Mouse (Mus musculus): ENCODE measurements at regions not wholly inside any gene's neighbourhood (a gene's known extent, or its start where the extent isn't known, plus 50 kb on each side); places are given as distances from the start of the nearest gene placed in this dataset.

GRCm38 (mm10) chr2:50826537-50826936, 322.4 kb downstream of the Rnd3 start:
- TF ChIP-seq CTCF (IDR thresholded peaks at IDR 0.05; ENCODE audit: low read depth), result no peak
- Histone ChIP-seq H3K4me3 (replicated peaks; ENCODE audit: low read depth, low read length) (no peak overlapping the region), H3K27me3 (ENCODE audit: insufficient read depth, low read length) (no peaks in the 10 kb centered on the region), H3K36me3 (ENCODE audit: insufficient read depth, low read length) (no peaks in the 10 kb centered on the region), H3K9ac (ENCODE audit: low read depth, low read length) (no peak overlapping the region), H3K4me2 (ENCODE audit: low read length) (no peak overlapping the region), H3K9me3 (replicated peaks; ENCODE audit: low read length) (no peaks in the 10 kb centered on the region), H3K27ac (no peak overlapping the region), H3K4me1 (replicated peaks; ENCODE audit: insufficient read depth, low read length) (no peaks in the 10 kb centered on the region)
- WGBS, result 77% methylated on average over 3 of the region's 3 CpGs
- DNase-seq (ENCODE audit: low spot score) (no peak), ATAC-seq (replicated peaks; ENCODE audit: low FRiP score, low read depth) (no peak)

GRCm38 (mm10) chr2:50825626-50826025, 323.3 kb downstream of the Rnd3 start:
- no peaks in the 10 kb centered on the region for H3K9me3 ChIP-seq (replicated peaks; ENCODE audit: low read length)
- no peak for DNase-seq (ENCODE audit: low spot score)
- H3K36me3 ChIP-seq (ENCODE audit: insufficient read depth, low read length), result no peaks in the 10 kb centered on the region
- H3K9ac ChIP-seq (ENCODE audit: low read depth, low read length), result no peak overlapping the region
- 90% methylated on average over 5 of the region's 5 CpGs for WGBS
- H3K4me1 ChIP-seq (replicated peaks; ENCODE audit: insufficient read depth, low read length), result no peaks in the 10 kb centered on the region
- H3K4me2 ChIP-seq (ENCODE audit: low read length), result no peak overlapping the region
- TF ChIP-seq CTCF (IDR thresholded peaks at IDR 0.05; ENCODE audit: low read depth), result no peak
- ATAC-seq (replicated peaks; ENCODE audit: low FRiP score, low read depth), result no peak
- no peaks in the 10 kb centered on the region for H3K27me3 ChIP-seq (ENCODE audit: insufficient read depth, low read length)
- no peak overlapping the region for H3K27ac ChIP-seq
- no peak overlapping the region for H3K4me3 ChIP-seq (replicated peaks; ENCODE audit: low read depth, low read length)

GRCm38 (mm10) chr2:50824782-50825181, 324.1 kb downstream of the Rnd3 start:
- no peak overlapping the region for H3K4me3 ChIP-seq (replicated peaks; ENCODE audit: low read depth, low read length)
- peak; percentile 79 for DNase-seq (ENCODE audit: low spot score)
- ATAC-seq (replicated peaks; ENCODE audit: low FRiP score, low read depth), result no peak
- H3K9ac ChIP-seq (ENCODE audit: low read depth, low read length), result no peak overlapping the region
- H3K9me3 ChIP-seq (replicated peaks; ENCODE audit: low read length), result no peaks in the 10 kb centered on the region
- TF ChIP-seq CTCF (IDR thresholded peaks at IDR 0.05; ENCODE audit: low read depth), result no peak
- H3K27ac ChIP-seq, result no peak overlapping the region; the same call in 1 of the 2 replicates
- no peak overlapping the region for H3K4me2 ChIP-seq (ENCODE audit: low read length)
- no peaks in the 10 kb centered on the region for H3K4me1 ChIP-seq (replicated peaks; ENCODE audit: insufficient read depth, low read length)
- WGBS, result 39% methylated on average over 3 of the region's 3 CpGs
- H3K27me3 ChIP-seq (ENCODE audit: insufficient read depth, low read length), result no peaks in the 10 kb centered on the region
- no peaks in the 10 kb centered on the region for H3K36me3 ChIP-seq (ENCODE audit: insufficient read depth, low read length)

DNA sequence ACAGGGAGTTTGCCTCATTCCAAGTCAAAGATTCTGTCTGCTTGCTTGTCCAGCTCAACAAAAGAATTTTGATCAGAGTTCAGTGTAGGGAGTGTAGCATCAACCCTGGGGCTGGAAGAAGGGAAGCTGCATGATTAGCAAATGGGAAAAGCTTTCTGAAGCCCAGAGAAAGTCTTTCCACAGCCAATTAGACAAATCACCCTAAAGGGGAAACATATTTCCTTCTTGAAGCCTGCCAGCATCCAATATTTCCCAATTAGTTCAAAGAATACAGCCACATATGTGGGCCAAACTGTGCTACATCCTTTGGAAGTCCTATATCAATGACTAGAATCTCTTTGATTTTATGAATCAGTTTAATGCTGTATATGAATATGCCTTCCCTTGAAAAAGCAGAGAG, 326.2 kb downstream of the Rnd3 start:
- DNase-seq (ENCODE audit: low spot score) (no peak), ATAC-seq (replicated peaks; ENCODE audit: low FRiP score, low read depth) (no peak)
- no peak for TF ChIP-seq CTCF (IDR thresholded peaks at IDR 0.05; ENCODE audit: low read depth)
- H3K4me3 ChIP-seq (replicated peaks; ENCODE audit: low read depth, low read length), result no peak overlapping the region
- H3K9ac ChIP-seq (ENCODE audit: low read depth, low read length), result no peak overlapping the region
- no peaks in the 10 kb centered on the region for H3K9me3 ChIP-seq (replicated peaks; ENCODE audit: low read length)
- no peaks in the 10 kb centered on the region for H3K4me1 ChIP-seq (replicated peaks; ENCODE audit: insufficient read depth, low read length)
- no peak overlapping the region for H3K4me2 ChIP-seq (ENCODE audit: low read length)
- H3K27me3 ChIP-seq (ENCODE audit: insufficient read depth, low read length), result no peaks in the 10 kb centered on the region
- H3K27ac ChIP-seq, result no peak overlapping the region
- H3K36me3 ChIP-seq (ENCODE audit: insufficient read depth, low read length), result no peaks in the 10 kb centered on the region

DNA sequence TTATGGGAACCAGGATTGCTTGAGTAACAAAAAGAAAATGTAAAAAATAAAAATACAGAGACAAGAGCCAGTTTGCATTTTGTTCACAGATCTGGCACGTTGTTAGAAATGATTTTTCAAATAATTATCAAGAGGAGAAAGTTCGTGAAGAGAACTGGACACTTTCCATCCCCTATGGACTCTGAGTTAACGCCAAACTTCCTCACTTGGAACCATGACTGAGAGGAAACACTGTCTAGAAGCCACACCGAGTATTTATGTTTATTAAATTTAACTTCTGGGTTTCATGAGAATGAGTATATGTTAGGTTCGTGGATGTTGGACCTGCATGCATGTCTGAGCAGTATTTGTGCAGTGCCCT, 329.6 kb downstream of the Rnd3 start:
- H3K4me1 ChIP-seq (replicated peaks; ENCODE audit: insufficient read depth, low read length), result no peaks in the 10 kb centered on the region
- ATAC-seq (replicated peaks; ENCODE audit: low FRiP score, low read depth) (no peak), DNase-seq (ENCODE audit: low spot score) (no peak)
- 74% methylated on average over 5 of the region's 5 CpGs for WGBS
- H3K9ac ChIP-seq (ENCODE audit: low read depth, low read length), result no peak overlapping the region
- H3K27ac ChIP-seq, result no peak overlapping the region
- no peak for TF ChIP-seq CTCF (IDR thresholded peaks at IDR 0.05; ENCODE audit: low read depth)
- H3K27me3 ChIP-seq (ENCODE audit: insufficient read depth, low read length), result no peaks in the 10 kb centered on the region
- H3K9me3 ChIP-seq (replicated peaks; ENCODE audit: low read length), result no peaks in the 10 kb centered on the region
- H3K36me3 ChIP-seq (ENCODE audit: insufficient read depth, low read length), result no peaks in the 10 kb centered on the region
- no peak overlapping the region for H3K4me3 ChIP-seq (replicated peaks; ENCODE audit: low read depth, low read length)
- H3K4me2 ChIP-seq (ENCODE audit: low read length), result no peak overlapping the region

DNA sequence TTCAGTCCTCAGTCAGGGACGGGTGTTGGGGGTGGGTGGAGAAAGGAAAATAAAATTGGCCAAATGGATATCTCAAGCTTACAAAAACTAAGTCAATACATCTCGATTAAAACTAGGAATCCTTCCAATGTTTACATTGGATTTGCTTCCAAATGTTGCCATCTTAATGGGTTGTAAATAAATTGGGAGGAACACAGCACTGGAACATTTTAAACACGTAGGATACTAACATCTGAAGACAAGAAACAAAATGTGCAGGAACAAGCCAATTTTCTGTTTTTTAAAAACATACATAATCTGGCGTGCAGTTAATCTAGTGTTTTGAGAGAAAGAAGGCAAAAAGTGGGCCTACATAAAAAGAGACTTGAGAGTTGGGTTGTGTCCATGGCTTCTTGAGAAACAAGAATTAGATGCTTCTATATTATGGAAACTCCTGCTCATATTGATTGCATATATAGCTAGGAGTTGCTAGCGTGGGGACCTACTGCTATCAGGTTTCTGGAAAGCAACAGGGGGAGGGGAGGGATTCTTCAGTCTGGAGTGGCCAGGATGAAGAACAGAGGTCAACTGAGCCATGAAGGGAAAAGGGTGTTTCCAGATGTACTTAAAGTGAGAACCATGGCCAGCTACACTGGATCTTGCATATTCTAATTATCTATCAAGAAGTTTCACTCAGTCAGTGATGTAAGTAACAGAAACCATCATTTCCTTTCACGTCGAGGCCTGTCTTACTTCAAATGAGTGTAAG, 330.2 kb downstream of the Rnd3 start:
- Histone ChIP-seq H3K4me1 (replicated peaks; ENCODE audit: insufficient read depth, low read length) (no peaks in the 10 kb centered on the region), H3K27me3 (ENCODE audit: insufficient read depth, low read length) (no peaks in the 10 kb centered on the region), H3K9ac (ENCODE audit: low read depth, low read length) (no peak overlapping the region), H3K36me3 (ENCODE audit: insufficient read depth, low read length) (no peaks in the 10 kb centered on the region), H3K9me3 (replicated peaks; ENCODE audit: low read length) (no peaks in the 10 kb centered on the region), H3K4me2 (ENCODE audit: low read length) (no peak overlapping the region), H3K4me3 (replicated peaks; ENCODE audit: low read depth, low read length) (no peak overlapping the region), H3K27ac (peak overlapping the region; percentile 5; the same call in 1 of the 2 replicates)
- no peak for DNase-seq (ENCODE audit: low spot score)
- no peak for ATAC-seq (replicated peaks; ENCODE audit: low FRiP score, low read depth)
- no peak for TF ChIP-seq CTCF (IDR thresholded peaks at IDR 0.05; ENCODE audit: low read depth)
- 60% methylated on average over 7 of the region's 7 CpGs for WGBS

DNA sequence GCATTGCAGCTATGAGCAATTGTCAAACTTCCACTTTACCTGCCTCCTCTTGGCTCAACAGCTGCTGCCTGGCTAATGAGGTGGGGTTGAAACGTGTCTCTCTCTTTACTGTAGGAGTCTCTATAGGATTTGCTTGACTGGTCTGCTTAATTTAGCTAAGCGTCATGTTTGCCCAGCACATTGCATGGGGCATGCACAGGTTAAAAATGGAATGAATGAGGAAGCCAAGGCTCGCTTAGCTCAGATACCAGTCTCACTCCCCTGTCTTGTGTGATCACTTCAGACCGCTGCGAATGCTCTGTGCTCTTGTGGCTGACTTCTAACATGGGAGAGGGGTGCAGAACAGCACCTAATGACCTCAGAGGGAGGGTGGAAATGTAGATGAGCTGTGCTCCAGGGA, 332.5 kb downstream of the Rnd3 start:
- no peak for TF ChIP-seq CTCF (IDR thresholded peaks at IDR 0.05; ENCODE audit: low read depth)
- no peaks in the 10 kb centered on the region for H3K36me3 ChIP-seq (ENCODE audit: insufficient read depth, low read length)
- H3K9me3 ChIP-seq (replicated peaks; ENCODE audit: low read length), result no peaks in the 10 kb centered on the region
- ATAC-seq (replicated peaks; ENCODE audit: low FRiP score, low read depth) (peak; percentile 69; the same call in 1 of the 2 replicates), DNase-seq (ENCODE audit: low spot score) (peak; percentile 29)
- H3K4me1 ChIP-seq (replicated peaks; ENCODE audit: insufficient read depth, low read length), result no peaks in the 10 kb centered on the region
- H3K4me3 ChIP-seq (replicated peaks; ENCODE audit: low read depth, low read length), result no peak overlapping the region
- no peak overlapping the region for H3K27ac ChIP-seq
- H3K9ac ChIP-seq (ENCODE audit: low read depth, low read length), result no peak overlapping the region
- WGBS, result 45% methylated on average over 5 of the region's 5 CpGs
- no peak overlapping the region for H3K4me2 ChIP-seq (ENCODE audit: low read length)
- no peaks in the 10 kb centered on the region for H3K27me3 ChIP-seq (ENCODE audit: insufficient read depth, low read length)

Data from kidney, postnatal 0 days (tissue).